Mouse (Mus musculus): Measurements from ENCODE around the gene Npy. TPM values are rescaled to one million over a fixed set of nuclear protein-coding genes. Genes with fewer than 3 reads are reported as not detected.

Npy gene
- 1.4 and 2.1 TPM in 2 replicates for polyA plus RNA-seq (2012; rRNA removed)

- Histone ChIP-seq H3K4me3 (ENCODE audit: control insufficient read depth, insufficient read depth, low read length) (no peak within 1 kb of the TSS), H3K36me3 (ENCODE audit: control insufficient read depth, insufficient read depth, low read length) (no peaks in the 10 kb centered on the region), H3K4me1 (replicated peaks; ENCODE audit: control insufficient read depth, insufficient read depth, low read length) (no peaks in the 10 kb centered on the region), H3K27me3 (ENCODE audit: control insufficient read depth, insufficient read depth, low read length) (peaks cover 9% of the 10 kb centered on the region), H3K27ac (ENCODE audit: control insufficient read depth, insufficient read depth, low read length) (no peak within 1 kb of the TSS)
- WGBS: 2% methylated on average over 66 of the region's 66 CpGs
- no peak for TF ChIP-seq CTCF (IDR thresholded peaks at IDR 0.05; ENCODE audit: borderline replicate concordance, control insufficient read depth, extremely low read depth, insufficient read depth, low read length, poor library complexity)
- no peak for TF ChIP-seq POLR2A (IDR thresholded peaks at IDR 0.05; ENCODE audit: control insufficient read depth, extremely low read depth, insufficient read depth, low read length, poor library complexity)
- peak; percentile 8 for DNase-seq
Observed at GRCm38 (mm10) chr6:49821961-49822870, at the start of gene Npy. Npy (plus strand) TSS chr6:49822710.

- Histone ChIP-seq H3K27me3 (ENCODE audit: control insufficient read depth, insufficient read depth, low read length) (no peaks in the 10 kb centered on the region), H3K36me3 (ENCODE audit: control insufficient read depth, insufficient read depth, low read length) (no peaks in the 10 kb centered on the region), H3K4me1 (replicated peaks; ENCODE audit: control insufficient read depth, insufficient read depth, low read length) (no peaks in the 10 kb centered on the region), H3K27ac (ENCODE audit: control insufficient read depth, insufficient read depth, low read length) (no peak overlapping the region), H3K4me3 (ENCODE audit: control insufficient read depth, insufficient read depth, low read length) (no peak overlapping the region)
- TF ChIP-seq POLR2A (IDR thresholded peaks at IDR 0.05; ENCODE audit: control insufficient read depth, extremely low read depth, insufficient read depth, low read length, poor library complexity) (no peak), CTCF (IDR thresholded peaks at IDR 0.05; ENCODE audit: borderline replicate concordance, control insufficient read depth, extremely low read depth, insufficient read depth, low read length, poor library complexity) (no peak)
- WGBS: 90% methylated on average over 8 of the region's 8 CpGs
- no peak for DNase-seq
Observed at GRCm38 (mm10) chr6:49775006-49775405, 47.5 kb upstream of the Npy start.

GRCm38 (mm10) chr6:49778109-49778508 lies 44.4 kb upstream of the Npy start:
- Histone ChIP-seq H3K27me3 (ENCODE audit: control insufficient read depth, insufficient read depth, low read length) (no peaks in the 10 kb centered on the region), H3K4me3 (ENCODE audit: control insufficient read depth, insufficient read depth, low read length) (no peak overlapping the region), H3K27ac (ENCODE audit: control insufficient read depth, insufficient read depth, low read length) (no peak overlapping the region), H3K36me3 (ENCODE audit: control insufficient read depth, insufficient read depth, low read length) (no peaks in the 10 kb centered on the region), H3K4me1 (replicated peaks; ENCODE audit: control insufficient read depth, insufficient read depth, low read length) (no peaks in the 10 kb centered on the region)
- DNase-seq: no peak
- whole genome bisulfite sequencing: 16% methylated on average over 13 of the region's 13 CpGs
- TF ChIP-seq POLR2A (IDR thresholded peaks at IDR 0.05; ENCODE audit: control insufficient read depth, extremely low read depth, insufficient read depth, low read length, poor library complexity) (no peak), CTCF (IDR thresholded peaks at IDR 0.05; ENCODE audit: borderline replicate concordance, control insufficient read depth, extremely low read depth, insufficient read depth, low read length, poor library complexity) (no peak)

- Histone ChIP-seq H3K4me3 (ENCODE audit: control insufficient read depth, insufficient read depth, low read length) (no peak overlapping the region), H3K36me3 (ENCODE audit: control insufficient read depth, insufficient read depth, low read length) (no peaks in the 10 kb centered on the region), H3K27me3 (ENCODE audit: control insufficient read depth, insufficient read depth, low read length) (no peaks in the 10 kb centered on the region), H3K4me1 (replicated peaks; ENCODE audit: control insufficient read depth, insufficient read depth, low read length) (no peaks in the 10 kb centered on the region), H3K27ac (ENCODE audit: control insufficient read depth, insufficient read depth, low read length) (no peak overlapping the region)
- DNase-seq: no peak
- TF ChIP-seq CTCF (IDR thresholded peaks at IDR 0.05; ENCODE audit: borderline replicate concordance, control insufficient read depth, extremely low read depth, insufficient read depth, low read length, poor library complexity): no peak
- no peak for TF ChIP-seq POLR2A (IDR thresholded peaks at IDR 0.05; ENCODE audit: control insufficient read depth, extremely low read depth, insufficient read depth, low read length, poor library complexity)
- 91% methylated on average over 9 of the region's 9 CpGs for WGBS
Observed at GRCm38 (mm10) chr6:49778729-49779128, 43.8 kb upstream of the Npy start.

GRCm38 (mm10) chr6:49779606-49780005 lies 42.9 kb upstream of the Npy start:
- DNase-seq: no peak
- Histone ChIP-seq H3K4me1 (replicated peaks; ENCODE audit: control insufficient read depth, insufficient read depth, low read length) (no peaks in the 10 kb centered on the region), H3K4me3 (ENCODE audit: control insufficient read depth, insufficient read depth, low read length) (no peak overlapping the region), H3K36me3 (ENCODE audit: control insufficient read depth, insufficient read depth, low read length) (no peaks in the 10 kb centered on the region), H3K27me3 (ENCODE audit: control insufficient read depth, insufficient read depth, low read length) (no peaks in the 10 kb centered on the region), H3K27ac (ENCODE audit: control insufficient read depth, insufficient read depth, low read length) (no peak overlapping the region)
- WGBS: 73% methylated on average over 7 of the region's 7 CpGs
- TF ChIP-seq POLR2A (IDR thresholded peaks at IDR 0.05; ENCODE audit: control insufficient read depth, extremely low read depth, insufficient read depth, low read length, poor library complexity): no peak
- TF ChIP-seq CTCF (IDR thresholded peaks at IDR 0.05; ENCODE audit: borderline replicate concordance, control insufficient read depth, extremely low read depth, insufficient read depth, low read length, poor library complexity): no peak

GRCm38 (mm10) chr6:49780846-49781400 lies 41.6 kb upstream of the Npy start:
- WGBS: 87% methylated on average over 9 of the region's 9 CpGs
- Histone ChIP-seq H3K36me3 (ENCODE audit: control insufficient read depth, insufficient read depth, low read length) (no peaks in the 10 kb centered on the region), H3K4me1 (replicated peaks; ENCODE audit: control insufficient read depth, insufficient read depth, low read length) (no peaks in the 10 kb centered on the region), H3K27me3 (ENCODE audit: control insufficient read depth, insufficient read depth, low read length) (no peaks in the 10 kb centered on the region), H3K4me3 (ENCODE audit: control insufficient read depth, insufficient read depth, low read length) (no peak overlapping the region), H3K27ac (ENCODE audit: control insufficient read depth, insufficient read depth, low read length) (no peak overlapping the region)
- no peak for TF ChIP-seq CTCF (IDR thresholded peaks at IDR 0.05; ENCODE audit: borderline replicate concordance, control insufficient read depth, extremely low read depth, insufficient read depth, low read length, poor library complexity)
- no peak for TF ChIP-seq POLR2A (IDR thresholded peaks at IDR 0.05; ENCODE audit: control insufficient read depth, extremely low read depth, insufficient read depth, low read length, poor library complexity)
- DNase-seq: no peak
